Mouse (Mus musculus): ENCODE measurements around the gene Faap20.

Gene Faap20

GRCm38 (mm10) chr4:155286090-155286489 is 36.5 kb downstream of the Faap20 start:
- no peak for DNase-seq (ENCODE audit: low spot score)

- no peak for DNase-seq (ENCODE audit: low spot score)
Measured at GRCm38 (mm10) chr4:155287713-155288112, 38.1 kb downstream of the Faap20 start.

- no peak for DNase-seq (ENCODE audit: low spot score)
Measured at GRCm38 (mm10) chr4:155288586-155288985, 39.0 kb downstream of the Faap20 start.

GRCm38 (mm10) chr4:155290045-155290444 is 40.4 kb downstream of the Faap20 start:
- DNase-seq (ENCODE audit: low spot score): no peak

GRCm38 (mm10) chr4:155292863-155293262 is 43.3 kb downstream of the Faap20 start:
- no peak for DNase-seq (ENCODE audit: low spot score)

- DNase-seq (ENCODE audit: low spot score): no peak
Measured at GRCm38 (mm10) chr4:155294381-155294780, 44.8 kb downstream of the Faap20 start.

- DNase-seq (ENCODE audit: low spot score): no peak
Measured at GRCm38 (mm10) chr4:155295026-155295590, 45.5 kb downstream of the Faap20 start.

GRCm38 (mm10) chr4:155295996-155296395 is 46.4 kb downstream of the Faap20 start:
- no peak for DNase-seq (ENCODE audit: low spot score)

- peak; percentile 58 for DNase-seq (ENCODE audit: low spot score)
Measured at GRCm38 (mm10) chr4:155297057-155297456, 47.5 kb downstream of the Faap20 start.

GRCm38 (mm10) chr4:155298826-155299225 is 49.2 kb downstream of the Faap20 start:
- no peak for DNase-seq (ENCODE audit: low spot score)

- no peak for DNase-seq (ENCODE audit: low spot score)
Measured at GRCm38 (mm10) chr4:155300421-155301097, 51.0 kb downstream of the Faap20 start.

GRCm38 (mm10) chr4:155301098-155301447 is 51.5 kb downstream of the Faap20 start:
- DNase-seq (ENCODE audit: low spot score): no peak

- no peak for DNase-seq (ENCODE audit: low spot score)
Measured at GRCm38 (mm10) chr4:155301965-155302364, 52.4 kb downstream of the Faap20 start.

- DNase-seq (ENCODE audit: low spot score): no peak
Measured at GRCm38 (mm10) chr4:155304508-155305096, 55.0 kb downstream of the Faap20 start.

- no peak for DNase-seq (ENCODE audit: low spot score)
Measured at GRCm38 (mm10) chr4:155305531-155306031, 56.0 kb downstream of the Faap20 start.

All from embryo, embryonic 10.5 days (tissue).